Mouse (Mus musculus): ENCODE data around the gene B3gnt8.

GRCm38 (mm10) chr7:25666381-25666780 is 39.9 kb downstream of the B3gnt8 start:
- TF ChIP-seq TCF12 (IDR thresholded peaks at IDR 0.05; ENCODE audit: low read depth, low read length) (no peak), SMC3 (IDR thresholded peaks at IDR 0.05; ENCODE audit: low read depth, low read length) (no peak), CTCF (IDR thresholded peaks at IDR 0.05 in 2 of 3, conservative IDR thresholded peaks at IDR 0.05 in 1 of 3; ENCODE audit: control insufficient read depth in 1 of 3, insufficient read depth in 1 of 3, low read depth in 2 of 3, low read length in 3 of 3, poor library complexity in 1 of 3, severe bottlenecking in 1 of 3) (no peak), CHD1 (IDR thresholded peaks at IDR 0.05; ENCODE audit: low read depth, low read length) (no peak), EP300 (IDR thresholded peaks at IDR 0.05; ENCODE audit: low read depth in 1 of 2, low read length in 2 of 2) (no peak), HCFC1 (IDR thresholded peaks at IDR 0.05; ENCODE audit: low read depth, low read length) (no peak), KAT2A (conservative IDR thresholded peaks at IDR 0.05; ENCODE audit: low read depth, low read length) (no peak), TAL1 (IDR thresholded peaks at IDR 0.05; ENCODE audit: low read length) (no peak), MAX (IDR thresholded peaks at IDR 0.05; ENCODE audit: low read length) (no peak), E2F4 (IDR thresholded peaks at IDR 0.05; ENCODE audit: borderline replicate concordance, low read depth, low read length) (no peak), MYC (IDR thresholded peaks at IDR 0.05; ENCODE audit: low read depth, low read length) (no peak), USF1 (IDR thresholded peaks at IDR 0.05; ENCODE audit: low read depth, low read length) (no peak)
